Mouse (Mus musculus): ENCODE results near the gene Styx. TPM values are rescaled to one million over a fixed set of nuclear protein-coding genes. Genes with fewer than 3 reads are reported as not detected.

Gene Styx
- total RNA-seq (2017) = 19.3 and 26.5 TPM in 2 replicates

DNA sequence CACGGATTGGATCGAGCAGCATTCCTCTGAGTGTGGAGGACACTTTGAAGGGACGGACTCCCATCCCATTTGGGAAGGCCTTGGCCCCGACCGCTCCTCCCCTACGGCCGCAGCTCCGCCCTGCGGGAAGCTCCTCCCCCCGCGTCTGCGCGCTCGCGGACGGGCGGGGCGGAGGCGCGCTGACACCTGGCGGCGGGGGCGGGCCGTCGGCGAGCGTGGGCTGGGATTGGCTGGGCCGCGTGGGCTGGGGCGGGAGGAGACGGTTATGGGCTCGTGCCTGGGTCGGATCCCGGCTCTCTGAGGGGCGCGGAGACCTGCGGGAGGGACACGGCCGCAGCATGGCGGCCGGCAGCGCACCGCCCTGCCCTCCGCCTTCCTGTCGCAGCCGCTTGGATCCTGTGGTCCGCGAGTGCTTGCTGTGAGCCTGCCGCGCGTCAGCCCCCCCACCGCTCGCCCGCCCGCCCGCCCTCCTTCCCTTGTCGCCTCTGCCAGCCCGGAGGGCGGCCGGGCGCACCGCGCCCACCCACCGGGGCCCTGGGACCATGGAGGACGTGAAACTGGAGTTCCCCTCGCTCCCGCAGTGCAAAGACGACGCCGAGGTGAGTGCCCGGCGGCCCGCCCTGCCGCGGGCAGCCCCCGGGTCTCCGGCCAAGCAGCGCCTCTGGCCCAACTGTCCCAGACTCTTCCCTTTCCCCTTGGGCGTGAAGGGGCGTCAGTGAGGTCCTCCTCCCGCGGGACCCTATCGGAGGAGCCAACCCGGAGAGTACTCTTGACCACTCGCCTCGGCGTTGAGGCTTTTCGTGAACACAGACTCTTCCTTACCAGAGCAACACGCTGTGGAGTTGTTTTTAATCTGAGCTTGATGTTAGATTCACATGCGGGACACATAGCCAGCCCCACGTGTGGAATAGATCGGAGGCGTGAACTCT, at the start of gene Styx:
Styx (plus strand) TSS at position 163 of the 929 bp plus-strand sequence.
- peak; percentile 98 for ATAC-seq (replicated peaks; ENCODE audit: low read depth, poor library complexity, severe bottlenecking)

DNA sequence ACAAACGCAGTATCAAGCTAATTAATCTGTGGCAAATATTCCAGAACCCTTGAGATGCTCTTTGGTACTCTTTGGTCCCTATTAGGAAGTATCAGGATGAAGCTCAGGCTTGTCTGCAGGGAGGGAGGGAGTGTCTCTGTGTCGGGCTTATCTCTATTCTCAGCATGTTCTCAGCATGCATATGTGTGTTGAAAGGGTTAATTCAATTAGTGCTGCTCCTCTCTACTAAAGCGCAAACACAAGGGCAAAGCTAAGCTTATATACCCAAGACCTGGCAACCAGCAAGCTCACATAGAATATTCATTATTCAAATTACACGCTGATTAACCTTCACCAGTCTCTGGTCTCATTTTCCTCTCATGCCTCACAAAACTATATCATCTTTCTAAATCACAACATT, 47.0 kb upstream of the Styx start:
- no peak for ATAC-seq (replicated peaks; ENCODE audit: low read depth, poor library complexity, severe bottlenecking)

- ATAC-seq (replicated peaks; ENCODE audit: low read depth, poor library complexity, severe bottlenecking) = no peak
These were observed 46.5 kb upstream of the Styx start for GRCm38 (mm10) chr14:45304389-45304788.

DNA sequence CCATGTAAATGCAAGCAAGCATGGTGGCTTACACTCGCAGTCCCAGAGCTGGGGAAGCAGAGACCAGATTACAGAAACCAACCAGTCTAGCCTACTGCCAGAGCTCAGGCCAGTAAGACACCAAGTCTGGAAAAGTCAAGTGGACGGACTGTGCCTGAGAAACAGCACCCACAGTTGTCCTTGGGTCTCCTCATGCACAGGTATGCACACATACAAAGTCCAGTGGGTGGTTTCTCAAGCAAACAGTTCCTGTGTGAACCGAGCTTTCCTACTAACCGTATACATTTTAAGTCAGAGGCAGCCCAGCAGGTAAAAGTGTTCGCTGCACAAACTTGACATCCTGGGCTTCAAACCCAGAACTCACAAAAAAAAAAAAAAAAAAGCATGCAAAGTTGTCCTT, 45.0 kb upstream of the Styx start:
- ATAC-seq (replicated peaks; ENCODE audit: low read depth, poor library complexity, severe bottlenecking) = no peak

DNA sequence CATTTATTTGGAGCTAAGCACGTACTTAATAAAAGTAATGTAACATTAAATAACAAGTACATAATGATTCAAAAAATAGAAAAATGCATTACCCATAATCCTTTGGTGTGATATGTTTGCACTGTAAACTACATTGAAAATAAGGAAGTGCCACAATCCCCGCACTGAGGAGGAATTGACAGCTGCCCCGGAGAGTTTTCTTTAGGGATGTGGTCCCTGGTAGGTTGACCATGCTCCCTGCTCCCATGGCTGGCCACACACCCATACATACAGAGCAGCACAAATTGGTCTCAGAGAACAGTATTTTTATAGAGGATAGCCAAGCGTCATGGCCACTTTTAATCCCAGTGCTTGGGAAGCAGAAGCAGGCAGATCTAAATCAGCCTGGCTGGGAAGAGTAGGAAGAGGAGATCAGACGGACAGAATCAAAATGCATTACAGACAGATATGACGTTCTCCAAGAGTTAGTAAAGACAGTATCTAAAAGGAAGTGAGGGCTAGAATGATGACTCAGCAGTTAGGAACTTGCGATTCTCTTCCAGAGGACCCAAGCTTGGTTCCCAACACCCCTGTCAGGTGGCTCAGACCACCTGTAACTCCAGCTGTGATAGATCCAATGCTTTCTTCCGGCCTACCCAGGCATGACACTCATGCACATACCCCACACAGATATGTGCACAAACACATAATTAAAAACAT, 43.1 kb upstream of the Styx start:
- peak; percentile 83 for ATAC-seq (replicated peaks; ENCODE audit: low read depth, poor library complexity, severe bottlenecking)

DNA sequence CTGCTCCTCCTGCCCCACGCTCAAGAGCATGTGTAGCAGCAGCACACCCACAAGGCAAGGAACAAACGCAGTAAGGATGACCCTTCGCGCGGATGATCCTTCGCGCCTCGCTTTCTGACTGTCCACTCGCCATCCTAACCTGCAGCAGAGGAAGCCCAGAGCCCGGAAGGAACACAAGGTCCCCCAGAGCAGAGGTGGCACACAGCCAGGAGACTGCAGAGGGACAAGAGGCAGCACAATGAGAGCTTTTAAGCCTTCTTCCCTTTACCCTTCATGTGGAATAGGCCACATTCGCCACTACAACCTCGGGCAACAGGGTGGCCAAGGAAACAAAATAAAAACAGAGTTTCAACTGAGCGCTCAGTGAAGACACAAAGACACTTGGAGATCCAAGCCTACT, 41.2 kb upstream of the Styx start:
- no peak for ATAC-seq (replicated peaks; ENCODE audit: low read depth, poor library complexity, severe bottlenecking)

GRCm38 (mm10) chr14:45310101-45310500, 40.8 kb upstream of the Styx start:
- ATAC-seq (replicated peaks; ENCODE audit: low read depth, poor library complexity, severe bottlenecking) = no peak

DNA sequence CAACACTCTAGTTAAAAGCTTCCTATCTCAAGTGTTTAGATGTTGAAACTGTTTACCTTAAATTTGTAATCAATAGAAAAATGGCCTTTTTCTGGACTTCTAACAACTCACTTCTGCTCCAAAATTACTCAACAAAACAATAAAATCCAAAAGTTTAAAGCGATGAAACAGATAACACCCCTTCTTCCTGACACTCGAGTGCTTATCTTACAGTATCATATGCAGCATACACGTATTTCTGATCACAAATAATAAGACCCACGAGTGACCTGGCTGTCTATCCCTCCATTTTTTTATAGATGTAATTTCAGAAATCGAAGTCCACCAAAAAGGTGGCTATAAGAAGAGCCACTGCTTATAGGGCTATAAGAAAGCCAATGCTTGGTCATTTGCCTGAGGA, 34.0 kb upstream of the Styx start:
- ATAC-seq (replicated peaks; ENCODE audit: low read depth, poor library complexity, severe bottlenecking) = no peak

DNA sequence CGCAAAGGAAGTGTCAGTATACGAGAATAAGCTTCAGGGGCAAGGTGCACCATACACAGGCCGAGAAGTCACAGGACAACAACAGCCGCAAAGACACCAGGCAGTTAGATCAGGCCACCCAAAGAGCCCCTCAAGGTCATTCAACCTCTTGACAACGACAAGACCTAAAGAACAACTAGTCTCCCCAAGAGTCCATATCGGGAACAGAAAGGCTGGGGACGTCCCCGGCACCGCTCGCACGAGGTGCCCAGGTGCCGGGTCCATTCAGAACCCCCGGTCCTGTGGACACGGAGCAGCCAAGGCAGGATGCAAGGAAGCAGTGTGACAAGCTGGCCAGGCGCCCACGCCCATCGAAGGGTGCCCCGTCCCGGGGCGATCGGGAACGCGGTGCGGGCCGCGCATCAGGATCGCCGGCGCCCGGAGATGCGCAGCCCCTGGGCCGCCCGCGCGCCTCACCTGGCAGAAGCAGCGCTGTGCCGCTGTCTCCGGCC, 32.9 kb upstream of the Styx start:
- 0 out of 2 replicates have a peak, but pooled peaks have one; percentile 11 for ATAC-seq (replicated peaks; ENCODE audit: low read depth, poor library complexity, severe bottlenecking)

DNA sequence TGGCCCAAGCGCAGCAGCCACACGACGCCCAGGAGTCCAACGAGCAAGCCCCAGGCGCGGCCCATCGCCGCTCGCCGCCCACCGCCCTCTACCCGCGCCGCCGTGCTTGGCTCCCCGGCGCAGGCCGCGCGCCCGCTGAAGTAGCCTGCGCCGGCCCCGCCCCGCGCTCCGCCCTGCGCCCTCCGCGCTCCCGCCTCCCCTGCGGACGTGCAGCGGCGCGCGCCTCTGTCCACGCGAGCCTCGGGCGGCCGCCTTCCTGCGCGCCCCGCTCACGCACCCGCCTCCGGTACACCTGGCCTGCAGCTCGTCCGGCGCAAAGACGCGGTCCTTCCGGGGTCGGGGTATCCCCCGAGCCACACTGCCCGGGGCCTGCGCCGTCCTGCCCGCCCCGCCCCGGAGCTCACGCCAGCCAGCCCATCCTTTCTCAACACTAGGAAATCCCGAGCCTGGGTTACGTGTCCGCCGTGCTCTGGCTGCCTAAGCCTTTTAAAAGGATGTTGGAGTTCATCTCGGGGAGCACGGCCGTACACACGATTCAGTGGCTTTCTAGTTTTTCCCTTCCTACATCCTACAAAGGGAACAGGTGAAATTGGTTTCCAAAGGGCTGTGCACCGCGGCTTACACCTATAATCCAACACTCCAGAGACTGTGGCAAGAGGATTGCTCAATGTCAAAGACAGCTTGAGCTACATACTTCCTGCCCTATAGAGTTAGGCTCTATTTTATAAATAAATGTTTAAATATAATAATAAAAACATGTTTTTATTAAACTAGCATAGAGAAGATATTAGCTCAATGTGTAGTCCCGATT, 32.3 kb upstream of the Styx start, which contains the start of gene Ero1l:
Ero1l (minus strand) TSS at position 346 of the 811 bp plus-strand sequence.
- ATAC-seq (replicated peaks; ENCODE audit: low read depth, poor library complexity, severe bottlenecking) = peak; percentile 77

GRCm38 (mm10) chr14:45319237-45319610, 31.7 kb upstream of the Styx start:
- ATAC-seq (replicated peaks; ENCODE audit: low read depth, poor library complexity, severe bottlenecking) = 0 out of 2 replicates have a peak, but pooled peaks have one; percentile 13

GRCm38 (mm10) chr14:45320111-45320510, 30.8 kb upstream of the Styx start:
- ATAC-seq (replicated peaks; ENCODE audit: low read depth, poor library complexity, severe bottlenecking) = no peak

GRCm38 (mm10) chr14:45321067-45321466, 29.8 kb upstream of the Styx start:
- no peak for ATAC-seq (replicated peaks; ENCODE audit: low read depth, poor library complexity, severe bottlenecking)

DNA sequence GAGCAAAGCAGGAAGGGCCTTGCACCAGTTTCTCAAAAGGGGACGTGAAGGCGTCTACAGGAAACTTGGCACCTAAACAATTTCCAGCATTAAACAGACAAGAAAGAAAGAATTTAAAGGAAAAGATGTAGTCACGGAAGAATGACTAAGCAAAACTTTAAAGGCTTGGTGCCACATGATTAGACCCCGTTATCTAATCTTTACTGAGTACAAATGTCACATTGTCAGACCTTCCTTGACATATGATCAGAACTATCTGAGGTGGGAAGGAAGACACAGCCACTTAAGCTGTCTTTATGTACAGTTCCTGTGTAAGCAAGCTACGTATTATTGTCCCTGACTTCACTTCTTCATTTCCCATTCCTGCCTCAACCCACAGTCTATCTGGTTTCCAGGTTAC, 29.3 kb upstream of the Styx start:
- no peak for ATAC-seq (replicated peaks; ENCODE audit: low read depth, poor library complexity, severe bottlenecking)

- ATAC-seq (replicated peaks; ENCODE audit: low read depth, poor library complexity, severe bottlenecking) = no peak
These were observed 28.4 kb upstream of the Styx start for GRCm38 (mm10) chr14:45322450-45322849.

- ATAC-seq (replicated peaks; ENCODE audit: low read depth, poor library complexity, severe bottlenecking) = no peak
These were observed 27.6 kb upstream of the Styx start for GRCm38 (mm10) chr14:45323320-45323719.

DNA sequence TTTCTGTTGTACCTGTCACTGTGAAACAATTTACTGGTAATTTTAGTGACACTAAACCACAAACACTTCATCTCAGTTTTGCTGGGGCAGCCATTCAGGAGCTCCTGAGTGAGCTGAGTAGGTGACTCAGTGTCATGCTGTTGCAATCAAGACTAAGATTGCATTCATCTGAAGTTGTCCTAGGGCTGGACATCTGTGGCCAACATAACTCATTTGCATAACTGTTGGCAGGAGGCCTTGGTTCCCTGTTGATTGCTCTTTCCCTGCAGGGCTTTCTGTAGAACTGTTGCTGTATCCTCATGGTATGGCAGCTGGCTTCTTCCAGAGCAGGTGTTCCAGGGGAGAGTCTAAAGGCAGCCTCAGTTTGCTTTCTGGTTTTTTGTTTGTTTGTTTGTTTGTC, 25.4 kb upstream of the Styx start:
- ATAC-seq (replicated peaks; ENCODE audit: low read depth, poor library complexity, severe bottlenecking) = peak; percentile 43

GRCm38 (mm10) chr14:45328072-45328713, 22.7 kb upstream of the Styx start:
- no peak for ATAC-seq (replicated peaks; ENCODE audit: low read depth, poor library complexity, severe bottlenecking)

GRCm38 (mm10) chr14:45329018-45329588, 21.8 kb upstream of the Styx start:
- 0 out of 2 replicates have a peak, but pooled peaks have one; percentile 9 for ATAC-seq (replicated peaks; ENCODE audit: low read depth, poor library complexity, severe bottlenecking)

Measured in common myeloid progenitor, adult 5-6 weeks (primary cell).